Mouse (Mus musculus): Measurements from ENCODE around the gene Fam155a.

DNA sequence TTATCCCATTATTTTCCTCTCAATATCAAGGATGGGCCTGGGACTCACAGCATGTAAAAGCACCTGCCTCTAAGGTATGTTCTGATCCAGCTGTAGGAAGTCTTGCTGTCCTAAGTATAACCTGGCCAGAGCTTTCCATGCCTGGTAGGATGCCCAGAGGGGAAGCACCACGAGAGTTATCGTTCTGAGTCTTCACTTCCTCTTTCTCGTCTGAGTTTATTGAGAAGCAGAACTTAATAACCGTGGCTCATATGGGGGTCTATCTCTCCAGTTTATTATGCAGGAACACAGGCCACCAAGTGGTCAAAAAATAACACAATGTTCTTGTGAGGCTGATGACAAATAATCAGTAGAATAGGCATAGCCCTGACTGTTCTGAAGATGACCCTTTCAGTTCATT lies 333.1 kb downstream of the Fam155a start:
- TF ChIP-seq MAX (IDR thresholded peaks at IDR 0.05; ENCODE audit: low read depth) = no peak
- TF ChIP-seq POLR2A (IDR thresholded peaks at IDR 0.05; ENCODE audit: insufficient read length, low read depth) = no peak
- TF ChIP-seq CEBPB (IDR thresholded peaks at IDR 0.05; ENCODE audit: insufficient read depth, poor library complexity, severe bottlenecking) = no peak
- no peak for TF ChIP-seq USF1 (IDR thresholded peaks at IDR 0.05; ENCODE audit: low read depth)
- no peak for TF ChIP-seq POLR2AphosphoS2 (IDR thresholded peaks at IDR 0.05; ENCODE audit: insufficient read length, low read depth)
- TF ChIP-seq E2F4 (IDR thresholded peaks at IDR 0.05; ENCODE audit: insufficient read depth) = no peak
- no peak for TF ChIP-seq MYOD1 (IDR thresholded peaks at IDR 0.05; ENCODE audit: control insufficient read depth in 1 of 3, insufficient read length in 2 of 3, low read depth in 2 of 3)

Measured in myocyte (in vitro differentiated cells).